Mouse (Mus musculus) 416B (cell line): ENCODE measurements around the gene Spock1.
"Not testable (repeated sequence)": the region's sequence is repeated elsewhere in the genome, so short reads cannot be mapped to it uniquely, and the experiment has no call there.

Experiments used
- DNase-seq: peaks from one replicate; pipeline ENCODE4 v3.0.0; 2011; ENCODE audit warnings: low read depth

The Spock1 gene

GRCm38 (mm10) chr13:57595032-57595760 is 312.9 kb downstream of the Spock1 start:
- no peak for DNase-seq

DNA sequence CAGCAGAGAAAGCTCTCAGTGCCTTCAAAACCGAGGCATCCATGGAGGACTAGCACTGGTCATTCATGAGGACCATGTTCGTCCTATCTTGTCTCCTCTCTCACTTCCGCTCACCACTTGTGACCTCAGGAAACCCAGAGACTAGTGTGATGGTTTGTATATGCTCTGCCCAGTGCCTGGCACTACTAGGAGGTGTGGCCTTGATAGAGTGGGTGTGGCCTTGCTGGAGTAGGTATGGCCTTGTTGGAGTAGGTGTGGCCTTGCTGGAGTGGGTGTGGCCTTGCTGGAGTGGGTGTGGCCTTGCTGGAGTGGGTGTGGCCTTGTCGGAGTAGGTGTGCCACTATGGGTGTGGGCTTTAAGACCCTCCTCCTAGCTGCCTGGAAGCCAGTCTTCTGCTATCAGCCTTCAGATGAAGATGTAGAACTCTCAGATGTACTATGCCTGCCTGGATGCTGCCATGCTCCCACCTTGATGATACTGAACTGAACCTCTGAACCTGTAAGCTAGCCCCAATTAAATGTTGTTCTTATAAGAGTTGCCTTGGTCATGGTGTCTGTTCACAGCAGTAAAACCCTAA is 318.7 kb downstream of the Spock1 start:
- not testable (repeated sequence) for DNase-seq

- DNase-seq: no peak
Observed at GRCm38 (mm10) chr13:57588558-57589273, 319.4 kb downstream of the Spock1 start.

DNA sequence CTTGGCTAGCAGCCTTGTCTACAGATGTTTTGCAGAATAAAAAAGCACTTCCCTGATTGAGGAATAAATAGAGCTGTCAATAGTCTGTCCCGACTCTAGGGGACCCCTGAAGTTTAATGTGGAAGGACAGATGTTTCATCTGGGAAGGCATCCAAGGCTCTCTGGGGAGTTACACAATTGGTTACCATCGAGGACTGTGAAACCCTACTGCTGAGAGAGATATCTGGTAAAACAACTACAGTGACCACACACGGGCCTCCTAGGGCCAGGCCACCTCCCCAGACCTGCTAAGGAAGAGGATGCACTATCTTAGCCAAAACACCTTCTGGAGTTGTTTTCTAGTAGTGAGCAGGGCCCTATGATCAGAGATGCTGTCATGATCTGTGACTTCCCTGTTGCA is 323.0 kb downstream of the Spock1 start:
- DNase-seq: no peak

DNA sequence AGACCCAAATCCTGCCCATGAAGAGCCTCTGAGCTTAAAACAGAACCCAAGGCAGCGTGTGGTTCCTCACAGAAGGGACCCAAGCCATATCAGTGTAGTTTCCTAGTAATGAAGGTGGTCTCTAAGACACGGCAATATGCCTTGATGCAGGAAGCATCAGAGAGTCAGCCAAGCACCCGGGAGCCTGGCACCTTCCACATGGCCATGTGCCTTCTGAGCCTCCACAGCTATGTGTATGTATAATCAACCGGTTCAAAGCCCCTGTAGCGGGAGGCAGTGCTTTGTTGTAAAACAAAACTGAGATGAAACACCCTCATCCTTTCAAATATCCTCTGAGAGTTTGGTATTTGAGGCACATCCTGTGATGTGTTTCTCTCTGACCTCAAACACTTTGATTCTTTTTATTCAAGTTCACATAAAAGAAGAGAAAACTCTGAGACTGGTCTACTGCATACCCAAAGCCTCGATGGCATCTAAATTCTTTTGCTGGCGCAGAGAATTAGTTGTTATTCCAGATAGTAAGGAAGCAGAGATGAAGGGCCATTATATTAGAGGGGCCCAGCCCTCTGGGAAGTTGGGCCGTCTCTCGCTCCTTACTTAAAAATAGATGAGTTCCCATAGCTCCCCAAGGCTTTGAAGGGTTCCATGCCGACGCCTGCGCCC is 325.7 kb downstream of the Spock1 start:
- no peak for DNase-seq

GRCm38 (mm10) chr13:57577541-57578244 is 330.4 kb downstream of the Spock1 start:
- no peak for DNase-seq

DNA sequence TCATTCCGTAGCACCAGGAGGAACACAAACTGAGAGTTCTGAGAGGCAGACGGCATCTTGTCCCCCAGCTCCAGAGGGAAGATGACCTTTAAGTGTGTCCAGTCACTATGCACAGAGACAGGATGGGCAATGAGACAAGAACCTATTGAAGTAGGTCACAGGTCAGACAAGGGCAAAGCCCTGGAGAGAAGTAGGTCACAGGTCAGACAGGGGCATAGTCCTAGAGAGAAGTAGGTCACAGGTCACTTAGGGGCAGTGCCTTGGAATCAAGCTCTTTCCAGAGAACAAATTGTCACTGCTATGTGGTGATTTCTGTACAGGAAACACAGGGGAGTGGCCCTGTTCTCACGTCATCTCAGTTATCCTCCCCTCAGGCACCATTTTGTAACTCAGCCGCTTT is 334.6 kb downstream of the Spock1 start:
- no peak for DNase-seq

DNA sequence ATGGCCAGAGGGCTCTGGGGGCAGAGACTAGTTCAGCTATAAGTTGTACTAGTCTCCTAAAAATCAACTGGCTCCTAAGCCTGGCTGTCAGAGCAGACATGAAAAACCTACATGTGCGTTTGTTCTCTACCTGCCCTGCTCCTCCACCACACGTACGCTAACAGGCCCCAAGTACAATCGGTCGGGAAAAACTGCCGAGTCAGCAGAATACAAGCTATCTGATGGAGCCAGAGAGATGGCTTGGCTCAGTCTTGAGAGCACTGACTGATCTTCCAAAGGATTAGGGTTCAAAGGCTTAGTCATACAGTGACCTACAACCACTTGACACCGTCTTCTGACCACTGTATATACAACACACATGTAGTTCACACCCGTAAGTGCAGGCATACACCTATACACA is 339.7 kb downstream of the Spock1 start:
- DNase-seq: no peak

DNA sequence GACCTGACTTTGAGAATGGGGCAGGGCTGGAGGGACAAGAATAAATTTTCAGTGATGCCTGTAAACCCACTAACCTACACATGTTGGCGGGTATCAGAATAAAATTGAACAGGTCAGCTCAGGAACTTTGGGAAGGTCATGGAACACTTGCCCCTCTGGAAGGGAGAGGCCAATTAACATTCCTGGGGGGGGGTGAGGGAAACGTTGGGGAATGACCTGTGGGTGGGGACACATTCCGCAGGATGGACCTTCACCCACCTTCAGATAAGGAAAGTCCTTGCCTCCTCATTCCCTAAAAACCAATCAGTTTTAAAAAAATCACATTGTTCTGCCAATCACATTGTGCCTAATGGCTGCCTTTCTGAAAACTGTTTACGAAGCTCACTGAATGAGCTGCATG is 352.9 kb downstream of the Spock1 start:
- no peak for DNase-seq

DNA sequence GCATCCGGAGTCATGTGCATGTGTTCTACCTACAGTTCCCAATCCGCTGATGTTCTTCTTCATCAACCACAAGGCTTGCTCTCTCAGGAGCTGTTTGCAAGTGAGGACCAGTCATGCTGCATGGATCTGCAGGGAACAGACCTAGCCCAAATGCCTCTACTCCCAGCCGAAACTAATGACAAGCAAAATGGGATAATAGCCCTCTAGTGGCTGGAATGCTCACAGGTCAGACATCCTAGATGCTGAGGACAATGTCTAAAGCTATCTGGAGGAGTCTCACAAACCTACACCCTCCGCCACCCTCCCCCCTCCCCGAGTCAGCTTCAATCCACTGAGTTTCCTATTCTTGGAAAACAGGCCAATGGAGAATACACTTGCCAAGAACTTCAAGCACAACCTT is 358.4 kb downstream of the Spock1 start:
- DNase-seq: no peak

DNA sequence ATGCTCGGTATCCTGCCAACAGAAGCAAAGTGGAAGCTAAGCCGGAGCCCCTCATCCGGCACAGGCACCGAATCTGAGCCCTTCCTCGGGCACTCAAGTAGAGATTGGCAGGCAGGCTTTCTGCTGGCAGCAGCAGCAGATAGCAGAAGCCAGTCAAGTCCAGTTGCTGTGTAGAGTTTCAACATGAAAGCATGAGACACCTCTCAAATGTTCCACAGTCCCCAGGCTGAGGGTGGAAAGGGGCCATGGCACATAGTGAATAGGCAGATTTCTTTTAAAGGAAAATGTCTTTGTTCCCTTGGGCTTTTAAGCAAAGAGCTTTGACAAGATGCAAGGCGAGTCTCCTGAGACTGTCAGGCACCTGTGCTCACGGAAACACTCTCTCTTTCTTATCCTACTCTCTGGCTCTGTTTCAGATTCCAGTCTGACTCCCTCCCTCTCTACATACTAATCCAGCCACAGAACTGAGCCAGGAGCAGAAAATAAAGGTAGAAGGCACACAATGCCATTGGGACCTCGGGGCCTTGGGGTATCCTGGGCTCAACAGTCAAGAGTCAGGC is 371.1 kb downstream of the Spock1 start:
- no peak for DNase-seq

DNA sequence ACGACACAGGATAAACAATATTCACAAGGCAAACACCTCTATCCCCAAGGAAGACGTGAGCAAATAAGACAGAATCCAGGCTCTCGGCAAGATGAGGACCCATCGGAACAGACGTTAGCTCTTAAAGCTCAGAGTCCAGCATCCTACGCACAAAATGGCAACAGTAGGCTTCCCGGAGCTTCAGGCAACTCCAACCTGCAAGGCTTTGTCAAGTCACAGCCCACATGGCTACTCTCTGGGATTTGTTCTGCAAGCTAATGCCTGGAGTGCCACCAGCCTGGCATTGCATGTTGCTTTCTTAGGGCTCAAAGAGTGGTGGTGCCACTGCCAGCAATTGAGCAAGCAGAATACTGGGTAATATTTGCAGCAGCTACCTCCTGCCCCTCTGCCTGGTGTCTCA is 373.8 kb downstream of the Spock1 start:
- no peak for DNase-seq

GRCm38 (mm10) chr13:57525946-57526345 is 382.2 kb downstream of the Spock1 start:
- DNase-seq: no peak

DNA sequence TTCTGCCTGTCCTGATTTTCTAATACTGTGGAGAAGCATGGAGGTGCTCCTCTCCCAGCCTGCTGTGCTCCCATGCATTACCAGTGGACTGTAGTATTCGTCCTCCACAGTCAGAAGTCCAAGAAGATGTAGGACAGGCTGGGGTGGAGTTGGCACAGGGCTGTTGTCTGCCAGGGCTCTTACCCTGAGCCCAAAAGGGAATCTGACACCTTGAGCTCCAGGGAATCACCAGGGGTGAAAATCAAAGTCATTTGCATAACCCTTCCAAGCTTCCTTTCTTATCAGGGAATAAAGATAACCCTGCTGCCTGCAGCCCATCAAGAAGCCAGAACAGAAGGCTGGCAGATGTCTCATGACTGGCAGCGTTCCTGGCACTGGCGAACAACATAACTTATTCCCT is 383.6 kb downstream of the Spock1 start:
- no peak for DNase-seq

GRCm38 (mm10) chr13:57523366-57523765 is 384.8 kb downstream of the Spock1 start:
- no peak for DNase-seq

GRCm38 (mm10) chr13:57522319-57522718 is 385.8 kb downstream of the Spock1 start:
- DNase-seq: no peak

GRCm38 (mm10) chr13:57521152-57521551 is 387.0 kb downstream of the Spock1 start:
- no peak for DNase-seq

- DNase-seq: no peak
Observed at GRCm38 (mm10) chr13:57519790-57520189, 388.3 kb downstream of the Spock1 start.

DNA sequence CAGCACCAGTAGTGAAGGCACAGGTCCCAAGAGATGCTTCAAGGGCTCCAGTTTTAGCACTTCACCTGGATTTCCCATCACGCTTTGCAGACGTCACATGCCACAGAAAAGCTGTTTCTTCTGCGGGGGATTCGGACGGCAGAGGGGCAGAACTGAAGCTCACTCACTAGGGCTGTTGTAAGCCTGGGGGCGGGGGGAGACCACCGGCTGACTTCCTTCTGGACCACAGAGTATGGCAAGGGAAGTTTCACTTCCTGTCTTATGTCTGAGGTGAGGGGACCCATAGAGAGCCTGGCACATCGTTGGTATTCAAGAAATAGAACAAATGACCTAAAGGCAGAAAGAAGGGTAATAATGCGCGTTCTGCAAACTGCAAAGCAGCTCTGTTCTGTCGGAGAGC is 392.4 kb downstream of the Spock1 start:
- DNase-seq: no peak

- no peak for DNase-seq
Observed at GRCm38 (mm10) chr13:57501552-57501951, 406.6 kb downstream of the Spock1 start.

DNA sequence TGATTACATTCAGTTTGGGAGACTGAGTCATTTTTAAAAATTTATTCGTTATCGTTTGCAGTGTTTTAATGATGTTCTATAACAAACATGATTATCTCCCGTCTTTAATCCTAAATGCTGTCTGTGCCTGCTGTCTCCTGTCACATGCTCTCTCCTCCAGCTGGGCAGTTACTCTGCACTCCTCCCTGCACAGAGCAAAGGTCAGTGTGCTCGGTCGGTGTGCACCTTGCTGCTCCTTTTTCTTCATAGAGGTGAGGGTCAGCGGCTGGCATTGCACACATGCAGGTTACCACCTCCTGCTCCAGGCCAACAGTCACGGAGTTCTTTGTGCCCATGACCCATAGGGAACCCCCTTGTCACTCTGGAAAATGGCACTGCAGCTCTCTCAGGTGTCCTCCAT is 411.4 kb downstream of the Spock1 start:
- no peak for DNase-seq

DNA sequence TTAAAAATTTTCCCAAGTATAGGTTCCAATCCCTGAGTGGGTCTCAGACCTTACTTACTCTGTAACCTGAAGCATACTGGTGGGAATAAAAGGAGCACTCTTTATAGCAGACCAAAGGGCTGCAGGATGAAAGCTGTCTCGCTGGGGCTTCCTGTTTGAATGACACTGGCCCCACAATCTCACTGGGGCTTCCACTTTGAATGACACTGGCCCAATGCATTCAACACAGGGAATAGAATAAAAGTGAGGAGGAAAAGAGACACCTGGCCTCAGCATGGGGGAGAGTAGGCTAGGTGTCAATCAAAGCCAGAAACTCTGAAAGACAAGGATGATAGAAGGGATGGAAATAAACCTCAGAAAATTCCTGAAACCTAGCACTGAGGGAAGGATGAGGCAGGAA is 413.3 kb downstream of the Spock1 start:
- DNase-seq: no peak
